Mouse (Mus musculus) ZHBTc4 (cell line): ENCODE measurements around the gene Apoa4.

Source experiments
- DNase-seq: peaks from one replicate; pipeline ENCODE4 v3.0.0-alpha.2; 2011; ENCODE audit warnings: low read depth, low spot score

Apoa4 gene

DNA sequence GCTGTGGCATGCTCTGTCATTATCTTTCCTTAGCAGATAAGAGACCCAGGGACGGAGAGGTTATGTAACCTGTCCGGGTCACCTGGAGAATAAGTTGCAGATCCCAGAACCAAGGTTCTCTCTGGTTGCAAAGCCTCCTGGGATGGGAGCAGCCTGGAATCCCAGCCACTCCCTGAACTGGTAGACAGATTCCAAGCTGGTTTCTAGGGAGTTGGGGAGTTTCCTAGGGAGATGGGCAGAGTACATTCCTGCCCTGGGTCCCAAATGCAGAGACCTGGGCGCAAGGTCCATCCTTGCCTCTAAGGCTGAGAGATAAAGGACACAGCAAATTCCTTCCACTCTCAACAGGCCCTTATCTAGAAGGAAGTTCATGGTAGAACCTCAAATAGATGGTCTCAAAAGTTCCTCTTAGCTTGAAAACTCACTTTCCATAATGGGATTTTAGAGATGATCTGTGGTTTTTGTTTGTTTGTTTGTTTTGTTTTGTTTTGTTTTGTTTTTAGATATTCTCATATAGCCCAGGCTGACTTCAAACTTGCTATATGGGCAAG is 13.4 kb upstream of the Apoa4 start:
- no peak for DNase-seq

DNA sequence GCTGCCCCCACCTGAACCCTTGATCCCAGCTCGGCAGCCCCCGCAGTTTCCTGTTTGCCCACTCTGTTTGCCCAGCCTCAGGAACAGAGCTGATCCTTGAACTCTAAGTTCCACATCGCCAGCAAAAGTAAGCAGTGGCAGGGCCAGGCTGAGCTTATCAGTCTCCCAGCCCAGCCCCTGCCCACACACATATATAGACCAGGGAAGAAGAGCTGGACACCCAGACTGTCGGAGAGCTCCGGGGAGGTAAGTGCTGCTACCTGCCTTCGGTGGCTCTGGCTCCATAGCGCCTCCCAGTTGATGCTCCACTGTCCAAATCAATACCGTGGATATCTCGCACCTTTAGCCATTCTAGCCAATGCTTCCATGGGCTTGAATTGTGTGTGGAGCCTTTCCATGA is 12.0 kb upstream of the Apoa4 start, which contains the start of gene Apoa1:
Apoa1 (plus strand) TSS at position 90 of the 400 bp plus-strand sequence.
- DNase-seq, result peak; percentile 41

DNA sequence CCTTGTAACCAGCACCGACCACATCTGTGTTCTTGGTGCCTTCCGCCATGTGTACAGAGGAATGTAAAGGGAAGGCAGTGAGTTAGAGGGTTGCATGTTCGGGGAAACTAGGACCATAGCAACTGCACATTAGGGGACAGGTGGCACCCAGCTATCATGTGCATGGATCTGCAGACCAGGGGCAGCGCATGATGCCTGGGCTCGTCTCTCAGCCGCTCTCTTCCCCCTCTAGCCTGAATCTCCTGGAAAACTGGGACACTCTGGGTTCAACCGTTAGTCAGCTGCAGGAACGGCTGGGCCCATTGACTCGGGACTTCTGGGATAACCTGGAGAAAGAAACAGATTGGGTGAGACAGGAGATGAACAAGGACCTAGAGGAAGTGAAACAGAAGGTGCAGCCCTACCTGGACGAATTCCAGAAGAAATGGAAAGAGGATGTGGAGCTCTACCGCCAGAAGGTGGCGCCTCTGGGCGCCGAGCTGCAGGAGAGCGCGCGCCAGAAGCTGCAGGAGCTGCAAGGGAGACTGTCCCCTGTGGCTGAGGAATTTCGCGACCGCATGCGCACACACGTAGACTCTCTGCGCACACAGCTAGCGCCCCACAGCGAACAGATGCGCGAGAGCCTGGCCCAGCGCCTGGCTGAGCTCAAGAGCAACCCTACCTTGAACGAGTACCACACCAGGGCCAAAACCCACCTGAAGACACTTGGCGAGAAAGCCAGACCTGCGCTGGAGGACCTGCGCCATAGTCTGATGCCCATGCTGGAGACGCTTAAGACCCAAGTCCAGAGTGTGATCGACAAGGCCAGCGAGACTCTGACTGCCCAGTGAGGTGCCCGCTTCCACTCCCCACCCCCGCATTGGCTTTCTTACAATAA is 10.7 kb upstream of the Apoa4 start:
- DNase-seq, result peak; percentile 96

DNA sequence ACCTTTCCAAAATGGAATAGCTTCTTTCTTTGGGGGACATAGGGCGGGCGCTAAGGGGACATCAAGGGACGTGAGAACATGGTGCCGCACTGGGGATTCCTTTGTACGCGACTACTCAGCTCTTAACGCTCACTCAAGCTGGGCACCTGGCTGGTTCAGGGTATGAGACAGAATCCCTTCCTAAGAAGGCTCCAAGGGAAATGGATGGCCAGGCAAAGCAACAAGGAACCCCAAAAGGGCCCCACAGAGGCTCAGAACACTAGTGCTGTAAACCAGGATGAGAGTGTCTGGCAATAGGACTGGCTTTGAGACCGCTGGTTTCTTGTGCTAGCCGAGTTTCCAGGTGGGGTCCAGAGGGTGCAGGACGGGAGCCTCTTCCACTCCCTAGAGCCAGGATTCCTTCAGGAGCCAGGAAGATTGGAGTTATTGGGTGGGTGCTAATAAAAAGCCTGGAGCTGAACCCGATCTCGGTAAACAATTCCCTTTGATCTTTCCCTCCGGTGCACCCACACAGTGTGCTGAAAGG is 10.0 kb upstream of the Apoa4 start:
- DNase-seq, result no peak

DNA sequence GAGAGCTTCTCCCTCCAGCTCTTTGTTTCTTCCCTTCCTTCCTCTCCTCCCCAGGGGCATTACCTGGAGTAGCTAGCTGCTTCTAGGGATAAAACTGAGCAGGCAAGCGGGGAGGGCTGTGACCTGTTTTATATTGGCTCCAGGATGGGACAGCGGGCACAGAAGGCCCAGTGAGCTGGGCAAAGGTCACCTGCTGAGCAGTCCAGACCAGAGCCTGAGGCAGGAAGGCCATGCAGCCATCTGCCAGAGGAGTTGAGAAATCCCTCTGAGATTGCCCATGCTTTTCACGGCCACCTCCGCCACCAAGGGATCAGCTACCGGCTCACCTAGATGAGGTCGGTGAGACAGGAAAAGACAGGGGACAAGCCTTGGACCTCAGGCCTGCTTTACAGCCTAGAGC is 5.3 kb upstream of the Apoa4 start:
- no peak for DNase-seq

DNA sequence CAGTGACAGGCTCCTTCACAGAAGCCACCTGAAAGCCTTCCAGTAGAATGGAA is 5.1 kb upstream of the Apoa4 start, which contains the start of gene Apoc3:
Apoc3 (minus strand) TSS at position 41 of the 53 bp plus-strand sequence.
- DNase-seq, result no peak

DNA sequence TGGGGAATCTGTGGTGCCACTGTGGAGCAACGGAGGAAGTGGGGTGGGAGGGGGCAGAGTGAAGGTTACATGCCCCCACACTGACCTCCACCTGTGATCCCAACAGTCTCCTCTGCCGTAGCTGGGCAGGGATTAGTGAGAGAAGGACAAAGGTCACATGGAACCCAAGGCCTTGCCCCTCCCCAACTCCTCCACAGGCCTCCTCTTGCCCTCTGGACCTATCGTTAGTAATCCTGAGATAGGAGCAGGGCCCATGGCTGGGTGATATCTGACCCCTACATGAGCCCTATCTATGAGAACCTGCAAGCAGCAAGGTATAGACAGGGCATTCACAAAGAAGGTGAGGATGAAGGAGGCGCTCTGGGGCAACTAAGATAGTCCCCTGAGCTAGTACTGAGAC is 4.8 kb upstream of the Apoa4 start:
- DNase-seq, result no peak

DNA sequence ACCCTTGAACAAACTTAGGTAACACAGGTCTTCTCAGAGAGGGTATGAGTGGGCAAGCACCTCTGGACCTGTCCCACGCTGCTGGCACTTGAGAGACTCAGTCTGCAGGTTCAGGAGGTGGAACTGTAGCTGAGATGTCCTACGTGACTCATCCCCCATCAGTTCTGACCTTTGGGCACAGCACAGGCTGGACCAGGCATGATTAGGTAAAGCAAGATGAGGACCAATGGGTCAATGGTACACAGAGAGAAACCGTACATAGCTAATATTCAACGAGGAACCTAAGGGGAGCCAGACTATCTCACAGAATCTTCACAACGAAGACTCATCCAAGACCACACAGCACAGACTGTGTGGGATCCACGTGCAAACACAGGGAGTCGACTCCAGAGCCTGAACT is 1.6 kb upstream of the Apoa4 start:
- no peak for DNase-seq

DNA sequence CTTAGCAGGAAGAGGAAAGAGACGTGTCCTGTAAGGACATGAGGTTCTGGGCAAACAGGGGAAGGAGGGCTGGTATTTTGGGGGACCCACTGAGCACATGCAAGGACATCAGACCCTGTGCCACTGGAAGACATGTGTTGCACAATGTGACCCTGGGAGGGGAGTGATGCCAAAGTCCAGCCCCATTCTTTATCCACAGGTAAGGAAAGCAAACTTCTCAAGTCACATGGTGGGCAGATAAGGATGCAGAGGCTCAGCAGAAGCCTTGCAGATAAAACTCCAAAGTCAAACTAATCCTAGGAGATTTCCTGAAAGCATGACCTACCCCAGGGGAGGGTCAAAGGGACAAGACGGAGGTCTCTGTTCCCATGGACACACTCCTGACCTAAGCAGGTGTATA is 1.3 kb downstream of the Apoa4 start:
- no peak for DNase-seq

DNA sequence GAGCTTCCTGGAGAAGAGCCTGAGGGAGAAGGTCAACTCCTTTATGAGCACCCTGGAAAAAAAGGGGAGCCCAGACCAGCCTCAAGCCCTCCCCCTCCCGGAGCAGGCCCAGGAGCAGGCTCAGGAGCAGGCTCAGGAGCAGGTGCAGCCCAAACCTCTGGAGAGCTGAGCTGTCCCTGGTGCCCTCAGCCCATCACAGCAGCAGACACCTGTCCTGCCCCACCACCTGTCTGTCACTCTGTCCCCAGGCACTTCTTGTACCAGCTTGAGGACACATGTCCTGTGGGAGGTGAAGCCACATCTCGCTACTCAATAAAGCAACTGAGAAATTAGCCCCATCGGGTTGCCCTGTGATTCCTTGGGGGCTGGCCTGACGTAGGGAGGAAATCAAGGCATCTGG is 2.6 kb downstream of the Apoa4 start:
- DNase-seq, result no peak

DNA sequence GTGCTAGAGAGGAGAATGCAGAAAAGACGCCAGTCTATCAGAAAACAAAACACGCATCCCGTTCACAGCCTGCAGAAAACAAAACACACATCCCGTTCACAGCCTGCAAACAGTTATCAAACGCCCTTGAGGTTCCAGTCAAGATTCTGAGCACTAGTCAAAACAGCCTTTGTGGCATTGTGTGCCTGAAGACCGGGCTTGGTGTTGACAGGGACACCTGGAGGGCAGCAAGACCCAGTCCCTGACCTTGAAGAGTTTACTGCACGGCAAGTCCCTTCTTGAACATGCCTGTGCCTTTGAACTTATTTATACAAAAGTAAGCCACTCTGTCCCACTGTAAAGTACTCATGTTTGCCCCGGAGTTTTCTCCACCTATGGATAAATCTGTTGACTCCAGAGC is 3.1 kb downstream of the Apoa4 start:
- peak; percentile 34 for DNase-seq

DNA sequence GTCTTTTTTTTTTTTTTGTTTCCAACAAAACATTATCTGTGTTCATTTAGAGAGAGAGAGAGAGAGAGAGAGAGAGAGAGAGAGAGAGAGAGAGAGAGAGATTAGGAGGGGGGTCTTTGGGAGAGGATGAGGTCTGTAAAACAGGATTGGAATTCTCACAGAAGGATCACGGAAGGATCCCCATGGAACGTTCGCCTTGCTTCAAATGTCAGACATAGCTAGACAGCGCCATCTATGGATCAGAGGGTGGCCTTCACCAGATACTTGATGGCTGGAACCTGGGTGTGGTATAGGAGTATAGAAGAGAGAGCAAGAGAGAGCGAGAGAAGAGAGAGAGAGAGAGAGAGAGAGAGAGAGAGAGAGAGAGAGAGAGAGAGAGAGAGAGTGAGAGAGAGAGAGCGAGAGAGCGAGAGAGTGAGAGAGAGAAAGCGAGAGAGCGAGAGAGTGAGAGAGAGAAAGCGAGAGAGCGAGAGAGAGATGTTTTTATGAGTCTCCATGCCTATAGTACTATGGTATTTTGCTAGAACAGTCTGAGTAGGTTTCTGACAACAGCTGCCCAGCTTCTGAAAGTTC is 6.3 kb downstream of the Apoa4 start:
- DNase-seq, result peak; percentile 70

DNA sequence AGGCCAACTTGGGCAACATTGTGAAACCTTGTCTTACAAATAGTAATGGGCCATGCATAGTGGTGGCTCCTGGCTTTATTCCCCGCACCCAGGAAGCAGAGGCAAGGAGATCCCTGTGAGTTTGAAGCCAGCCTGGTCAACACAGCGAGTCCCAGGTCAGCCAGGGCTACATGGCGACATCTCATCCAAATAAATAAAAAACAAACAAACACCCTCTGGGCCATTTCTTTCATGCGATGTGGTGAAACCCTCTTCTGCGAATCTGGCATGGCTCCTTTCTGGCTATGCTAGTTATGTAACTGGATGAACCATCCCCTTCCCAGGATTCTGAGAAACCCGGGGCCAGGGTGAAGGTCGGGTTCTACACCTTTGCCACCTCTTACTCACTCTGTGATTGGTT is 15.7 kb downstream of the Apoa4 start:
- DNase-seq, result no peak

DNA sequence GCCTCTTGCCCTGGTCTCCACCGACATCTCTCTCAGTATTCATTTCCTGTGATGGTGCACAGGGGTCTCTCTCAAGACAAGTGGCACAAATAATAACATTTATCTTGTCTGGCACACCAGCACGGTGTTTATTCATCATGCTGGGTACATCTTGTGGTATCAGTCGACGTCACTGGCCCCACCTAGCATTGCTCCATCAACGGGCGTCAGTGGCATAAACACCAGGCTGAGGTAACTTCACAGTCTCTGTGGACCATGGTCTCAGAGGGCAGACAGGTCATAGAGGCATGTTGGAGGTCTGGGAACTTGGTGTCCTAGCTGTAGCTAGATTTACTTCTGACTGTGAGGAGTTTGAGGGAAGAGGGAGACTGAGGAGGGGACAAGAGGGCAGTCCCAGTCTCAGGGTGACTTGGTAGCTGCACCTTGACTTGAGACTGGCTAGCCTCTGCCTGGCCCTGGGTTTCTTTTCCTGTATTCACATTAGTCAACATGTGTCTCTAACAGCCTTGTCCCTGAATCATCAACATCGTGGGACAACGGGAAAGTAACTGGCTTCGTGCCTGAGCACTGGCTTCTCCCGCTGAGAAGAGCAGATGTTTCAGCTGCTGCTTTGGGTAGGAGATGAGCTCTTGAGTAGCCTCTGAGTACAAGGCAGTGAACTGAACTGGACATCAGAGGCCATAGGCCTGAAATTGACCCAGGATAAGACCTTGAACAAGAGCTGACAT is 16.3 kb downstream of the Apoa4 start:
- no peak for DNase-seq

DNA sequence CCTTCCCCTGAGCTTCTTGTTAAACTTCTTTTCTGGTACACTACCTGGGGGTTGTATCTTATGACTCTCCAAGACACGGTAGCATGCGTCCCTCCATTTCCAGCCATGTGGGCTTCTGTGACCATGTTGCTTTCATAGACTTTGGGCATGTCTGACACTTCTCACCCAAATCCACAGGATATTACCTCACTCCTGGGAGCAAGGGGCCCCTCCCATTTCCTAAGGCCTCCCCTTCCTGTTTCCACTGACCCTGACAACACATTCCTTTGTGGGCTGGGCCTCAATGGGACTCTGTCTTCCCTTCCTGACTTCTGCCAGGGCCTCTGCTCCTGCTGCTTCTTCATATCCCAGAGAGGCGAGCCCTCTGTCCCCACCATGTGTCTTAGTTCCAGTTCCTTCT is 17.1 kb downstream of the Apoa4 start:
- peak; percentile 84 for DNase-seq

DNA sequence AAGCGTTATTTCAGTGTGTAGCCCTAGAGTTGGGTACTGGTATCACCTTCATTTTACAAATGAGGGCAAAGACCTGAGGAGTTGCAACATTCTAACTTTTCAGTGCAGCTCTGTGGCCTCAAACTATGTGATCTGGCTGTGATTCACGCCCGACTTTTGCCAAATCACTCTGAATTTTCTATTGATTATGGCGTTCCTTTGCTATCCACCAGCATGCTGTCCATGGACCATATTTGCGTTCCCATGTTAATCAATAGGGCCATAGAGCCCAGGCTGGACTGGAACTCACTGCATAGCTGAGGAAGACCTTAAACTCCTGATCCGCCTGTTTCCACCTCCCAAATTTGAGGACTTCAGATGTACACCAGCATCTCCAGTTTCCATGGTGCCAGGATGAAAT is 18.6 kb downstream of the Apoa4 start:
- DNase-seq, result no peak

DNA sequence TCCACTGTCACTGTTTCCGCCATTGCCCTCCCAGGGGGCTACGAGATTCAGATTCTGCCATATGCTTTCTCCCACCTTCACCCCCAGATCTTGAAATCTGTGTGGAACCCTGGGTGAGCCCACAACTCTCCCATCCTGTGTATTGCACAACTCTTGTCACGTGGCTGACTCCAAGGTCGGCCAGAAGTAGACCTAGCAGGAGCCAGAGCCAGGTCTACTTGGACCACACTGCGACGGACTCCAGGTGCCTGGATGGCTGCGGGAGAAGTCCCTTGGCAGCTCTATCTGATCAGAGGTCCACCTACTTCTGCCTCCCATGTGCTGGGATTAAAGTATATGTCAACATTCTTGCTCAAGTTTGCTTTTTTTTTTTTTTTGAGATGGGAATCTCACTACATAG is 20.6 kb downstream of the Apoa4 start:
- DNase-seq, result no peak

DNA sequence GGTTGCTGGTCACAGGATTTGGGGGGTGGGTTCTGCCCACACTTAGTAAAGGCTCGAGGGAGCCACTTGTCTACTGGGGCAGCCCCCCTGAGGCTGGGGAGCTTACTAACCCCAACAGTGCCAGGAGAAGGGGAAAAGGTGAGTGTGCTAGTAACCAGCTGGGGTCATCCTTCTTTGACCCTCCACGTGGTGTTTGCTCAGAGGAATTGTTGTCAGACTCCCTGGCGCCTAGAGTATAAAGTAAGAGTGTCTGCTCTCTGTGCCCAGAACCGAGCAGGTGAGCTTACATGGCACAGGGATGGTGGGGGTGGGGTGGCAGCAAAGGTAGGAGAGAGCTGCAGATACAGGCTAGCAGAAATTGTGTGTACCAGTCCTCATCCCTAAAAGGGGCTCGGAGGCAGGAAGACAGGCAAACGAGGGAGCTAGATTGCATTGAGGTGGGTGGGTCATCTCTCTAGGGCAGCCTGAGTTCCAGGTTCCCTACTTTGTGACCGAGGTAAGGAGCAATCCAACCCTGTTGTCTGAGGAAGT is 27.9 kb downstream of the Apoa4 start, which contains the start of gene Apoa5:
Apoa5 (plus strand) TSS at position 291 of the 531 bp plus-strand sequence.
- DNase-seq, result no peak

DNA sequence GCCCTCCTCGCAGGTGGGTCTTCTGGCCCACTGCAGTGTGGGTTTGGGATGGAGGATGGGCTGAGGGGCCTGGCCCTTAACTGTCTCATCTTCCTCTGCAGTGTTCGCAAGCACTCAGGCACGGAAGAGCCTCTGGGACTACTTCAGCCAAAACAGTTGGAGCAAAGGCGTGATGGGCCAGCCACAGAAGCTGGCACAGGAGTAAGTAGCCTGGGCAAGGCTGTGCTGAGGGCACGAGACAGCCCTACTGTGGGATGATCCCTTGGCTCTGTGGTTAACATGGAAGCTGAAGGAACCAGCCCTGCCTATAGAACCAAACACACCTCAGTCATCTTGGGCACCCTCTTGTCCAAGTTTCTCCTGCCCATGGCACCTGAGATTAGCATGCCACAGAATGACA is 28.6 kb downstream of the Apoa4 start:
- no peak for DNase-seq

DNA sequence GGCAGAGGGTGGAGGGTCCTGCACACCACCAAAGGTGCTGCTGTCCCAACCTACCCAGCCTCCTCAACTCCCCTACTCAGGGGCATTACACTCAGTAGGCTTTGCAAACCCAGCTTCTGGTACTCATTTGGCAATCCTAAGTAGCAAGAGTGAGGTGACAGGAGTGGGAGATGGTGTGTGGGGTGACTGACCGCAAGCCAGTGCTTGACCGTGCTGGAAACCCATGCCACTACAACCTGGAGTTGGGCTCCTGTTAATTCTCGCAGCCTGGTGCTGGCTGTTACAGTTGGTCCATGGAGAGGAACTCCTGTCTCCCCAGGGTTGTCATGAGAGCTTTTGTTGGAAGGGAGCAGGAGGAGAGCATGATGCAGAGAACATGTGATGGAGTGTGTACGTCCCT is 30.3 kb downstream of the Apoa4 start:
- DNase-seq, result no peak

DNA sequence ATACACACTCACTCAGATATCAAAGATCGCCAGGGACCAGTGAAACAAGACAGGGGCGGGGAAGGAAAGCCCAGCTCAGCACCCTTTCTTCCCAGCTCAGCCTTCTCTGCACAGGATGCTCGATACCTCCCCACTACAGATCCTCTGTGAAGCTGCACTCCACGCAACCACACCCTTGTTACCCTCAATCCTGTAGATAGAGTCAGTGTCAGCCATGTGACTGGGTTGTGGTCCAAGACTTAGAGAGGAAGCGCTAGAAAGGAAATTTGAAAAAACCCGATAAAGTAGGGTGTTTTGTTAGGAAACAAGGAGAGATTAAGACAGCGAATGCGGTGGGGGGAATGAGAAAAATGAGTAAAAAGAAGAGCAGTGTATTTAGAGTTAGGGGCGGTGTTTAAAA is 31.6 kb downstream of the Apoa4 start:
- DNase-seq, result no peak

DNA sequence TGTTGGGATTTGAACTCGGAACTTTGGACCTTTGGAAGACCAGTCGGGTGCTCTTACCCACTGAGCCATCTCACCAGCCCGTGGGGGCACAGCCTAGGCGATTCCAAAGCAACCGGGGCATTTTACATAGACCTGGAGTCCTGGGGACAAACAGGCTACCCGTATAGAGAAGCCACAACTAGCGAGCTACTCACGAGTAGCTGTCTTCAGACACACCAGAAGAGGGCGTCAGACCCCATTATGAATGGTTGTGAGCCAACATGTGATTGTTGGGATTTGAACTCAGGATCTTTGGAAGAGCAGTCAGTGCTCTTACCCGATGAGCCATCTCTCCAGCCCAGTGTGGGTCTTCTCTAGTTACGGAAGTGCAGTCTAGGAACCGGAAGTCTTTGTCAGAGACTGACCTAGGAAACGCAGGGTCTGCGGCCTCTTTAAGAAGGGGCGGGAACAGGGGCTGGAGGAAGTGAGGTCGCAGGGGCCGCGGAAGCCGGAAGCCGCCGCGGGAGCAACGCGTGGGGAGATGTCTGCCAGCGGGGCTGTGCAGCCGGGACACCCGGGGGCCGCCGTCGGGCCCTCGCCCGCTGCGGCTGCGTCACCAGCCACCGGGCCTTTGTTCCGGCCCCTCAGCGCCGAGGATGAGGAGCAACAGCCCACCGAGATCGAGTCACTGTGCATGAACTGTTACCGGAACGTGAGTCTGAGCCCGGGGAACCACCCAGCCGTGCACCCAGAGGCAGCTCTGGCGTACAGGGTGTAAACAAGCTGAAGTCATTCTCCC is 32.4 kb downstream of the Apoa4 start, which contains the start of gene Zpr1:
Zpr1 (plus strand) TSS at position 388 of the 778 bp plus-strand sequence.
- DNase-seq, result peak; percentile 96
